Mouse (Mus musculus) heart, embryonic 15.5 days (tissue): Measurements from ENCODE around the gene Tmem233. TPM values are rescaled to one million over a fixed set of nuclear protein-coding genes. Genes with fewer than 3 reads are reported as not detected.
A peak's percentile ranks its signal among the peaks of the same experiment; 100 is the strongest.

Experiments used
- ATAC-seq: fragments of 200-750 bp; cut with Nextera tagmentation; replicated peaks from 2 replicates; pipeline ENCODE4 v1.8.0; 2017; ENCODE audit warnings: low read depth, moderate TSS enrichment; ENCODE audit not compliant: insufficient number of reproducible peaks, insufficient read depth, low FRiP score
- H3K27ac ChIP-seq: fragments of 300-500 bp; sonication (generic); 2 replicates; pipeline ENCODE4 v1.5.1; 2015; ENCODE audit warnings: mild to moderate bottlenecking, inconsistent platforms
- H3K27me3 ChIP-seq: fragments of 300-500 bp; sonication (generic); 2 replicates; pipeline ENCODE4 v1.6.1; 2015; ENCODE audit warnings: inconsistent platforms
- H3K36me3 ChIP-seq: fragments of 300-500 bp; sonication (generic); 2 replicates; pipeline ENCODE4 v1.6.1; 2015; ENCODE audit warnings: mild to moderate bottlenecking, inconsistent platforms
- H3K4me1 ChIP-seq: fragments of 300-500 bp; sonication (generic); replicated peaks from 2 replicates; pipeline ENCODE4 v1.6.1; 2015; ENCODE audit warnings: inconsistent platforms
- H3K4me2 ChIP-seq: fragments of 300-500 bp; sonication (generic); 2 replicates; pipeline ENCODE4 v1.6.1; 2015; ENCODE audit warnings: inconsistent platforms, mild to moderate bottlenecking, moderate library complexity
- H3K4me3 ChIP-seq: fragments of 300-500 bp; sonication (generic); 2 replicates; pipeline ENCODE4 v1.5.1; 2015; ENCODE audit warnings: mild to moderate bottlenecking, inconsistent platforms
- H3K9ac ChIP-seq: fragments of 300-500 bp; sonication (generic); 2 replicates; pipeline ENCODE4 v1.6.1; 2015; ENCODE audit warnings: mild to moderate bottlenecking, inconsistent platforms
- H3K9me3 ChIP-seq: fragments of 300-500 bp; sonication (generic); replicated peaks from 2 replicates; pipeline ENCODE4 v1.6.1; 2016; ENCODE audit warnings: inconsistent platforms
- WGBS: fragments of 180-500 bp; shearing (Covaris S2); methylation state at CpG from one replicate; pipeline ENCODE4 v1.1.7; 2015; ENCODE audit warnings: mixed read lengths; 5-methylcytosine and 5-hydroxymethylcytosine counted together
- polyA plus RNA-seq: library from polyadenylated mRNA; unstranded; fragments of >200 nt; fragmentation: Nextera tagmentation; extraction: Ambion mirVana; gene quantifications from 2 replicates; pipeline ENCODE4 v1.2.1, GENCODE M21; 2015

Gene Tmem233
- polyA plus RNA-seq, 1 experiment from 2014 or later: not detected

DNA sequence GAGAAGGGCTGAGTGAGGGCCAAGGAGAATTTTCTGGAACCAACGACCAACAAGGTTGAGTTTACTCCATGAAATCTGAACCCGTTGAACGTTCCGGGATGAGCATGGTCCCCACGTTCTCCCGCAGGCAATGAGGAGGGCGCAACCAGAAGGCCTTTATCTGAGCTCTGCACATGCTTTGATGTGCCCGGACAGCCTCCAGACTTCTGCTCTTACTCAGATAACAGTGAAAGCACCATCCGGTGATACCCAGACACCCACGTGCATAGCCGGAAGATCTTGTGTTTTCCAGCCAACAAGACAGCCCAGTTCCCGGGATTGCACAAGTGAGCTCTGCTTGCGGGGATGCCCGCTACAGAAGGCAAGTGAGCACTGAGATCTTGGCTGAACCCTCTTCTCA, 56.5 kb downstream of the Tmem233 start:
- peaks cover 16% of the 10 kb centered on the region for H3K27me3 ChIP-seq
- peaks cover 25% of the 10 kb centered on the region for H3K4me1 ChIP-seq
- no peak overlapping the region for H3K4me2 ChIP-seq
- H3K4me3 ChIP-seq: no peak overlapping the region
- WGBS: 48% methylated on average over 14 of the region's 14 CpGs
- H3K36me3 ChIP-seq: no peaks in the 10 kb centered on the region
- ATAC-seq: no peak
- H3K27ac ChIP-seq: no peak overlapping the region
- H3K9me3 ChIP-seq: no peaks in the 10 kb centered on the region
- H3K9ac ChIP-seq: no peak overlapping the region

DNA sequence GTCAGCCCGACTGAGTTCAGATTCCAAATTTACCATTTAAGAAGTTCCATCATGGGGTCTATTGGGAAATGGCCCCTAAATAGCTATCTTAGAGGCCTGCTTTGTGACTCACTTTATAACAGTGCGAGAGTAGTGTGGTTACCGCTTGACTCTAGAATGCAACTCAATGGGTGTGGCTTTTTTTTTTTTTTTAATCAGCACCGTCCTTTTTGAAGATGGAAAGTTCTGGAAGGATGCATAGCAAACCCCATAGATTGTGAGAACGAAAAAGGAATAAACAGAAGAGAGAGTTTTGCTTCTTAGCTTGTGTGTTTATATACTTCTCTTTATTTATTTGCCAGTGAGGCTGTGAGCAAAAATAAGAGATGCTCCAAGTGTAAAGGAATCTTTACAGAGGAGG, 56.9 kb downstream of the Tmem233 start:
- Histone ChIP-seq H3K27ac (no peak overlapping the region), H3K4me2 (no peak overlapping the region), H3K4me1 (peaks cover 25% of the 10 kb centered on the region), H3K27me3 (peaks cover 16% of the 10 kb centered on the region), H3K36me3 (no peaks in the 10 kb centered on the region), H3K9me3 (no peaks in the 10 kb centered on the region), H3K4me3 (no peak overlapping the region), H3K9ac (no peak overlapping the region)
- 76% methylated on average over 5 of the region's 5 CpGs for WGBS
- no peak for ATAC-seq

DNA sequence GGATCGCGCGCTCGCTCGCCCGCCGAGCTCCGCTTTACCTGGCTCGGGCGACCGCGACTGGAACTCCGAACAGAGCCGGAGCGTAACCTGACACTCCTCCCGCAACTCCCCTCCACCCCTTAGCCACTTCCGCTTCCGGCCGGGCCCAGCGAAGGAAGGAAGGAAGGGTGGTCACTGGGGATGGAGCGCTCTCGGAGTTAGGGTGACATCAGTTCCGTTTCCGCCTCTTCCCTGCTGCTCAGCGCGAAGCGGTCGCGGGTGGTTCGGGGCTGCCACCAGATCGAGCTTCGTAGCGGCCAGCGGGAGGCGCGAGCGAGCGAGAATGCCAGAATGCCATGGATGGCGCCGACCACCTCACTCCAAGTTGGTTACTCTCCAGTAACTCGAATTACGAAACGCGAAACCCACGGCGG, 58.7 kb downstream of the Tmem233 start, which contains the start of gene Prkab1:
Prkab1 (minus strand) TSS at position 182 of the 413 bp plus-strand sequence.
- WGBS: under 1% methylated on average over 39 of the region's 46 CpGs
- peak; percentile 94 for ATAC-seq

DNA sequence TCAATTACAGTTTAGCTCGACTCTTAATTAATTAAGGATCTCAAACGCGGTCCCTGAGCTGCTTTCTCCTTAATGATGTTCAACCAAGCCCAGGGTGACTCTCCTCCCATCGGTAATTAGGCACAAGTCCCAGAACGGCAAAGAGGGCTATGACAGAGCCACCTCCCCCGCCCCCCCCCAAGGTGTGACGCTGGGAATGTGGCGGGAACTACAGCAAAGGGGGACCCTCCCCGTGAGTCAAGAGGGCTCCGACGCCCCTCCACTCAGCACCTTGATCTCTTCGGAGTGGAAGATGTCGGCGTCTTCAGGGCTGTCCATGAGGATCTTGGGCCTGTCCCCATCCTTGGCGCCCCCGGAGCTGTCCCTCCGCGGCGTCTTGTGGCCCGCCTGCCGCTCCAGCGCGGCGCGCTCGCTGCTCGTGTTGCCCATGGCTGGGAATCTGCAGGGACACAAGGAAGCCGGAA, 59.2 kb downstream of the Tmem233 start:
- H3K4me2 ChIP-seq: peak overlapping the region; percentile 94
- peak overlapping the region; percentile 78 for H3K9ac ChIP-seq
- ATAC-seq: peak; percentile 38

More for the DNA sequence above, 58.7 kb downstream of the Tmem233 start, which contains the start of gene Prkab1:
- H3K4me2 ChIP-seq: peak within 1 kb of the TSS; percentile 94
- H3K36me3 ChIP-seq: peaks cover 14% of the 10 kb centered on the region; the same call in 1 of the 2 replicates
- no peaks in the 10 kb centered on the region for H3K9me3 ChIP-seq
- H3K9ac ChIP-seq: peak within 1 kb of the TSS; percentile 78
- H3K27ac ChIP-seq: peak within 1 kb of the TSS; percentile 84
- H3K27me3 ChIP-seq: peaks cover 7% of the 10 kb centered on the region; the same call in 1 of the 2 replicates
- peaks cover 32% of the 10 kb centered on the region for H3K4me1 ChIP-seq
- H3K4me3 ChIP-seq: peak within 1 kb of the TSS; percentile 86

DNA sequence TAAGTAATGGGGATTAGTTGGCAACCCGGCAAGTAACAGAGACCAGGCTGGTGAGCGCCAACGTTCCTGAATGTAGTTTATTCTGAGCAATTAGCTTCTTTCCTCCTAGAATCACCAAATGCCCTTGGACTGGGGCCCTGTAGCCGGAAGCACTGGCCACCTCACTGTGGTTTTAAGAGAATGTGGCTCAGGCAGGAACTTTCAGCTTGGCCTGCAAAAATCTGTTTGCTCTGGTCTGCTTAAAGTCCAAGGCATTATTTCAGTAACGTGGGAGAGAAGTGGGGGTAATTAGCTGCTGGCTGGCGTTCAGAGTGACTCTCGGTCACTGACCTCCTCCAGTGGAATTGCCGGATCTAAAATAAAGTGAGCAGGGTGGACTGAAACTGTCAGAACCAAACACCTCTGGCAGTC, 59.8 kb downstream of the Tmem233 start:
- no peak for ATAC-seq
- Histone ChIP-seq H3K4me3 (peak overlapping the region; percentile 86), H3K4me2 (peak overlapping the region; percentile 94), H3K27ac (peak overlapping the region; percentile 84), H3K9me3 (no peaks in the 10 kb centered on the region), H3K9ac (peak overlapping the region; percentile 78), H3K36me3 (peaks cover 21% of the 10 kb centered on the region), H3K27me3 (0 out of 2 replicates have a peak, but pooled peaks cover 3% of the 10 kb centered on the region), H3K4me1 (peaks cover 43% of the 10 kb centered on the region)
- 28% methylated on average over 8 of the region's 8 CpGs for WGBS

More for the DNA sequence above, 59.2 kb downstream of the Tmem233 start:
- Histone ChIP-seq H3K27ac (peak overlapping the region; percentile 84), H3K27me3 (0 out of 2 replicates have a peak, but pooled peaks cover 3% of the 10 kb centered on the region), H3K4me3 (peak overlapping the region; percentile 86), H3K36me3 (peaks cover 19% of the 10 kb centered on the region; the same call in 1 of the 2 replicates), H3K4me1 (peaks cover 37% of the 10 kb centered on the region), H3K9me3 (no peaks in the 10 kb centered on the region)
- WGBS: under 1% methylated on average over 28 of the region's 28 CpGs

DNA sequence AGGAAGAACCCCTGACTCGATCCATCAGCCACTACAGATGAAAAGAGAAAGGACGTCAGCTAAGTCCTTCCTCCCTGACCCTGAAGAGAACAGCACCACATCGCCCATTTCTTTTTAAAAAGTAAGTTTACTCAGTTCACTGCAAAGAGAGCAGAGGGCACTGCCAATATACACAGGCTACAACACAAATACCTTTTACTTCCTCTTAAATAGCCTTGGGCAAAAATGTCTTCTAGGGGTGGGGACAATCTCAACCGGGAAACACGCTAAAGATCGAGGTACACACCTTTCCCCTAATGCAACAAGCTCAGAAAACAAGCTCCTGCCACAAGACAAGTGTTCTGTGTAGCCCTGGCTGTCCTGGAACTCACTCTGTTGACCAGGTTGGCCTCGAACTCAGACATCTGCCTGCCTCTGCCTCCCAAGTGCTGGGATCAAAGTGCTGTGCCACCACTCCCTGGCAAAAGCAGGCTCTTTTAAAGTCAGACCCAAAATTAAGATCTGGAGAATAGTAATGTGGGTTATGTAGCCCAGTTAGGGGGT, 60.3 kb downstream of the Tmem233 start:
- Histone ChIP-seq H3K27me3 (0 out of 2 replicates have a peak, but pooled peaks cover under 1% of the 10 kb centered on the region), H3K4me2 (peak overlapping the region; percentile 94), H3K4me1 (peaks cover 43% of the 10 kb centered on the region), H3K9me3 (no peaks in the 10 kb centered on the region), H3K27ac (peak overlapping the region; percentile 84; the same call in 1 of the 2 replicates), H3K4me3 (peak overlapping the region; percentile 86), H3K9ac (no peak overlapping the region), H3K36me3 (peaks cover 27% of the 10 kb centered on the region)
- WGBS: 72% methylated on average over 7 of the region's 7 CpGs
- ATAC-seq: no peak

DNA sequence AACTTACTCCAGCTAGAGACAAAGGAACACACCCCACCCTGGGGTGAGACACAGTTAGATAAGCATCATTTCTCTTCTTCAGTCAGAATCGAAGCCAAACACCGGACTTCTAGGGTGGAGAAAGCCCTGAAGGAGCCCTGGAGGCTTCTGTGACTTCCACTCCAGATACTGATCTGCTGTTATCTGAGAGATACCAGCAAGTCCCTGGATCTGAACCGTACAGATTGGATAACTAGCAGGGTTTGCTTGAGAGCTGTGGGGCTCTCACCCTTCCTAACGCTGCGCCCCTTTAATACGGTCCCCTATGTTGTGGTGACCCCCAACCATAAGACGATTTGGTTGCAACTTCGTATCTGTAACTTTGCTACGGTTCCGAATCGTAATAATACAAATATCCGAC, 60.9 kb downstream of the Tmem233 start:
- H3K27ac ChIP-seq: no peak overlapping the region
- peaks cover 33% of the 10 kb centered on the region for H3K36me3 ChIP-seq
- H3K9me3 ChIP-seq: no peaks in the 10 kb centered on the region
- H3K4me1 ChIP-seq: peaks cover 43% of the 10 kb centered on the region
- 0 out of 2 replicates have a peak overlapping the region, but pooled peaks have one; percentile 86 for H3K4me3 ChIP-seq
- no peak overlapping the region for H3K9ac ChIP-seq
- H3K4me2 ChIP-seq: peak overlapping the region; percentile 94
- H3K27me3 ChIP-seq: no peaks in the 10 kb centered on the region
- WGBS: 77% methylated on average over 12 of the region's 12 CpGs
- no peak for ATAC-seq

DNA sequence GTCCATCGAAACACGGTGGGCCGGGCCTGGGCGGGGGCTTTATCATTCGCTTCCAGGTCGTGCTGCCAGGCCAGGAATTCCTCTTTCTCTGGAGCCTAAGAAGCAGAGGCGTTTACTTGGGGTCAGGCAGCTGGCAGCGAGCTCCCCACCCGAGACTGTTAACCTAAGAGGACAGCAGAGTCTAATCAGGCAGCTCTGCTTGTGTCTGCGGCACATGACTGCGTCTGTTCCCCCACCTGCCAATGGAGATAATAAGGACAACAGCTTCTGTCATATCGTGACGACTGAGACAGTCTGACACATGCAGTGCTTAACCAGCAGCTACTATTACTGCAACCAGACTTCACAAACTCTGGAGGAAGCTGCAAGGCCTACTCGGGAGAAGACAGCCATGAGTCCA, 61.5 kb downstream of the Tmem233 start:
- Histone ChIP-seq H3K9me3 (no peaks in the 10 kb centered on the region), H3K27me3 (no peaks in the 10 kb centered on the region), H3K4me1 (peaks cover 43% of the 10 kb centered on the region), H3K4me2 (no peak overlapping the region), H3K27ac (no peak overlapping the region), H3K36me3 (peaks cover 39% of the 10 kb centered on the region), H3K9ac (no peak overlapping the region), H3K4me3 (no peak overlapping the region)
- 63% methylated on average over 14 of the region's 14 CpGs for WGBS
- ATAC-seq: no peak

DNA sequence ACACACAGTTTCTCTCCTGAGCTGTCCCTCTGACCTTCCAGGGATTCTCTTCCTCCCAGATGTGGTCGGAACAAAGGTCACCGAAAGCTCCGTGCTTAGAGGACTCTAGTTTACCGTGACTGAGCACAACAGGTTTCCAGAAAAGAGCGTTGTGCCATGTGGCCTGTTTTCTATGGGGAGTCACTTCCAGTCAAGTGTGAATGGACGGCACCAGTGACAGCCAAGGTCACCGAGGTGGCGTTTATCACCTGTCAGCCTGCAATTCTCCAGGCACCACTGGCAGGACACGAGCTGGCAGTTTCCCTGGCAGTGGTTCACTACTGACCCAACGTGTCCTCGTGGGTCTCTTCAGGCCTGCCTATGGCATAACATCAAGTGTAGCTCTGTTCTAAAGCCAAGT, 63.7 kb downstream of the Tmem233 start:
- 21% methylated on average over 11 of the region's 11 CpGs for WGBS
- ATAC-seq: 0 out of 2 replicates have a peak, but pooled peaks have one; percentile 7
- no peak overlapping the region for H3K9ac ChIP-seq

DNA sequence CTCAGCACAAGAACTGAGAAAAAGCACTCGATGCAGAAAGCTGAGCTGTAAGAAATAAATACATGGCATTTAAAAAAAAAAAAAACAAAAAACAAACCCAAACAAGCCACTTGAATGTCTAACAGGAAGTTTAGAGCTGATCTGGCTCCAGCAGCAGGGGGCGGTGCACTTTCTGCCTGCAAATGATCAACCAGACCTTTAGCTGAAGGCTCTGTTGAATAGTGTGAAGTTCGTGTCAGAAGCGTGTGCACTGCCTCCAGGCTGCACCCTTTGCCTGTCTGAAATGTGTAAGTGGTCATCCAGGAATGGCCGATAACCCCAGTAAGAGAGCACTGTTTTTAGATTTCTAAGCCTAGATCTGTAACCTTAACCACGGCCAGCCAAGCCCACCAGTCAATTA, 64.3 kb downstream of the Tmem233 start:
- H3K4me2 ChIP-seq: no peak overlapping the region
- peaks cover 66% of the 10 kb centered on the region for H3K36me3 ChIP-seq
- H3K27ac ChIP-seq: peak overlapping the region; percentile 76
- no peaks in the 10 kb centered on the region for H3K27me3 ChIP-seq
- H3K4me1 ChIP-seq: peaks cover 38% of the 10 kb centered on the region
- WGBS: 41% methylated on average over 6 of the region's 6 CpGs
- no peaks in the 10 kb centered on the region for H3K9me3 ChIP-seq
- no peak for ATAC-seq
- H3K9ac ChIP-seq: no peak overlapping the region
- H3K4me3 ChIP-seq: no peak overlapping the region

More for the DNA sequence above, 63.7 kb downstream of the Tmem233 start:
- no peaks in the 10 kb centered on the region for H3K9me3 ChIP-seq
- H3K27me3 ChIP-seq: no peaks in the 10 kb centered on the region
- peaks cover 60% of the 10 kb centered on the region for H3K36me3 ChIP-seq
- peak overlapping the region; percentile 76 for H3K27ac ChIP-seq
- no peak overlapping the region for H3K4me2 ChIP-seq
- H3K4me3 ChIP-seq: no peak overlapping the region
- H3K4me1 ChIP-seq: peaks cover 39% of the 10 kb centered on the region

DNA sequence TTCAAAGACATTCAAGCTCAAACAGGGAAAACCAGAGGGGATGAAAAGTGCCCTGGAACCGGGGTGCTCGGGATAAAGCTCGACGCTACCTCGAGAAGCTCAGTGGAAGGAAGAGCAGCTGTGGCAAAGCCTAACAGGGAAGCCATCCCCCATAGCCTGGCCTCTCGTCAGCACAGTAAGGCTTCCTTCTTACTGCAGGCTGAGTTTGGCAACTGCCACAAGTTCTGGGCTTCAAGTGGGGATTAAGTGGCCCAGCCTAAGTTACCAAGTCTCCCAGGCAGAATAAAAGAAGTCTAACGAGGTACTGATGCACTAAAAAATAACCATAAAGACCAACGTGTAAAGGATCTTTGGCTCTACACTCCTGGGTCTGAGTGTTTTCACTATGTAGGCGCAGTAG, 64.8 kb downstream of the Tmem233 start:
- no peak overlapping the region for H3K4me3 ChIP-seq
- WGBS: 81% methylated on average over 9 of the region's 9 CpGs
- peaks cover 72% of the 10 kb centered on the region for H3K36me3 ChIP-seq
- H3K9me3 ChIP-seq: no peaks in the 10 kb centered on the region
- H3K27me3 ChIP-seq: no peaks in the 10 kb centered on the region
- no peak for ATAC-seq
- H3K9ac ChIP-seq: no peak overlapping the region
- no peak overlapping the region for H3K4me2 ChIP-seq
- H3K4me1 ChIP-seq: peaks cover 32% of the 10 kb centered on the region
- no peak overlapping the region for H3K27ac ChIP-seq

DNA sequence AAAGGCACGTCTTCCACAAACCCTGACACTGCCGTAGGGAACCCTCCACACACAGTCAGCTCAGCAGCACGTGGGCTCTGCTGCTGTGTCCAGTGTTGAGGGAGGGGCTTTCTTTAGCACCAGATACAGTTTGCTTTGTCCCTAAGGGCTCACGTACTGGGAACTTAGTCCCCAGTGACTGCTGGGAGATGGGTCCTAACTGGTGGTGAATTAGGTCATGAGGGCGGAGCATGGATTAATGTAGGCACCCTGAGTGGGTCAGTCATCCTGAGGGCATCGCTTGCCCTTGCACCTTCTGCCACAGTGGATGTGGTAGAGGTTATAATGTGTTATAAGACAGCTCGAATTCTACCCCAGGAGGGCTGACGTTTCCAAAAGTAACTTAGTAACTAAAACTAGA, 65.7 kb downstream of the Tmem233 start:
- Histone ChIP-seq H3K4me2 (no peak overlapping the region), H3K36me3 (peaks cover 77% of the 10 kb centered on the region), H3K27ac (no peak overlapping the region), H3K9me3 (no peaks in the 10 kb centered on the region), H3K9ac (no peak overlapping the region), H3K4me1 (peaks cover 27% of the 10 kb centered on the region), H3K27me3 (no peaks in the 10 kb centered on the region), H3K4me3 (no peak overlapping the region)
- no peak for ATAC-seq
- 89% methylated on average over 8 of the region's 8 CpGs for WGBS
